Mouse (Mus musculus) mouse trophoblast stem cell (cell line): Measurements from ENCODE around the gene Thap12.

ENCODE experiments used
- in situ Hi-C, 2 experiments: fragments of 300-500 bp; cut with MseI, MboI; formaldehyde crosslinking; loops; 2 replicates in 1 of 2; 3 replicates in 1 of 2; pipeline ENCODE4 v1.15.1; 2025

The Thap12 gene

GRCm38 (mm10) chr7:98752680-98753079 lies 49.8 kb downstream of the Thap12 start:
- in situ Hi-C loops = loop anchor here in 1 of 2 experiments (10.0 kb wide), 1 partner anchor 312 kb away; no protein-coding TSS in a partner anchor

- in situ Hi-C loops = loop anchor here in 1 of 2 experiments (10.0 kb wide), 1 partner anchor 309 kb away; no protein-coding TSS in a partner anchor
Observed at GRCm38 (mm10) chr7:98756050-98756449, 53.1 kb downstream of the Thap12 start.

- in situ Hi-C loops = loop anchor here in 1 of 2 experiments (10.0 kb wide), 1 partner anchor 308 kb away; no protein-coding TSS in a partner anchor
Observed at GRCm38 (mm10) chr7:98756556-98756955, 53.7 kb downstream of the Thap12 start.

- in situ Hi-C loops = no loop called here
Observed at GRCm38 (mm10) chr7:98760126-98760525, 57.2 kb downstream of the Thap12 start.

- in situ Hi-C loops = no loop called here
Observed at GRCm38 (mm10) chr7:98763911-98764310, 61.0 kb downstream of the Thap12 start.

- in situ Hi-C loops = no loop called here
Observed at GRCm38 (mm10) chr7:98767261-98767660, 64.4 kb downstream of the Thap12 start.
